Mouse (Mus musculus): ENCODE measurements around the gene Slc12a6. TPM values are rescaled to one million over a fixed set of nuclear protein-coding genes. Genes with fewer than 3 reads are reported as not detected.
A peak's percentile ranks its signal among the peaks of the same experiment; 100 is the strongest.

Gene Slc12a6
- polyA plus RNA-seq, 1 experiment from 2014 or later, result 7.0 TPM

DNA sequence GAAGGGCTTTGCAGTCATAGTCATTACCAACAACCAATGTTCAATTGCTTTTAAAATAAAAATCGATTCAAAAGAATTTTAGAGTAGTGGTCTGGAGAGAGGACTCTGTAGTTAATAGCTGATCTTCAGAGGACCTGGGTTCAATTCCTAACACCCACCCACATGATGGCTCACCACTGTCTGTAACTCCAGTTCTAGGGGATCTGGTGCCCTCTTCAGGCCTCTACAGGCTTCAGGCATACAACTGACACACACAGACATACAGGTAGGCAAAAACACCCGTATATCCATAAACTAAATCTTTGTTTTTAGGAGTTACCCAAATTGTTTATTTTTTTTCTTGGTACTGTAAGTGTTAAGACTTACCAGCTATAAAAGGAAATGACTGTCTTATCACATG lies 74.1 kb downstream of the Slc12a6 start:
- Histone ChIP-seq H3K36me3 (peaks cover 60% of the 10 kb centered on the region), H3K27ac (no peak overlapping the region), H3K4me1 (no peaks in the 10 kb centered on the region), H3K27me3 (replicated peaks) (no peaks in the 10 kb centered on the region), H3K4me3 (no peak overlapping the region), H3K4me2 (no peak overlapping the region), H3K9ac (no peak overlapping the region), H3K9me3 (replicated peaks) (no peaks in the 10 kb centered on the region)
- ATAC-seq, result no peak
- 78% methylated on average over 2 of the region's 2 CpGs for WGBS (ENCODE audit: insufficient replicate concordance)

DNA sequence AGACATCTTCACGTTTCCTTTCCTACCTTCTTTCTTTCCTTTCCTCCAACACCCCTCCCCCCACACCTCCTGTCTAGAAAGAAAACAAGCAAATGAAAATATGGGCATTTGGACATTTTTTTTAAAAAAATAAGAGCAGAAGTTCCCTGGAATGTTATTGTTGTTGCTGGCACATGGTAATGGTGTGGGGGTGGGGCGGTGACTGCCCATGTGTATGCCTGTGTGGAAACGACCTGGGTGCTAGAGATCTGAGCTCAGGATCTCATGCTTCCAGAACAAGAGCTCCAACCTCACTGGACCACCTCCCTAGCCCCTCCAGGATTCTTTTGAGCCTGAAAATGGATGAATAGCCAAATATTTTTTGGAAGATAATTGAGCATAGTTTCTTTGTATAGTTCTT lies 75.5 kb downstream of the Slc12a6 start:
- no peaks in the 10 kb centered on the region for H3K27me3 ChIP-seq (replicated peaks)
- H3K9ac ChIP-seq, result no peak overlapping the region
- 78% methylated on average over 3 of the region's 3 CpGs for WGBS (ENCODE audit: insufficient replicate concordance)
- no peaks in the 10 kb centered on the region for H3K9me3 ChIP-seq (replicated peaks)
- no peak overlapping the region for H3K4me2 ChIP-seq
- H3K36me3 ChIP-seq, result peaks cover 58% of the 10 kb centered on the region
- no peak for ATAC-seq
- H3K27ac ChIP-seq, result no peak overlapping the region
- H3K4me1 ChIP-seq, result no peaks in the 10 kb centered on the region
- no peak overlapping the region for H3K4me3 ChIP-seq

DNA sequence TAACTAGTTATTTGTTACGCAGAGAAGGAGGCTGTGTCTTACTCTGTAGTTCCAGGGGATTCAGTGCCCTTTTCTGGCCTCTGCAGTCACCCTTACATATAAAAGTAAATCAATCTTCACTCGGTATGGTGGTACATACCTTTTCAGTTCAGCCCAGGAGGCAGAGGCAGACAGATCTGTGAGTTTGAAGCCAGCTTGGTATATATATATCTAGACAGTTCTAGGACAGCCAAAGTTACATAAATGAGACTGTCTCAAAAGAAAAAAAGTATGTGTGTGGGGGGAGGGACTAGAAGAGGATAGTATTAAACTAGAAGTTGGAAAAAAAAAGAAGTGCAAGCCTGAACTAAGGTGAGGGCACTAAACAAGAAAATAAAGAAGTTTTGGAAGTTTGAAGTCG lies 82.6 kb downstream of the Slc12a6 start:
- ATAC-seq, result no peak
- no peaks in the 10 kb centered on the region for H3K27me3 ChIP-seq (replicated peaks)
- H3K4me1 ChIP-seq, result no peaks in the 10 kb centered on the region
- H3K4me2 ChIP-seq, result no peak overlapping the region
- no peak overlapping the region for H3K4me3 ChIP-seq
- 76% methylated on average over 3 of the region's 3 CpGs for WGBS (ENCODE audit: insufficient replicate concordance)
- H3K9me3 ChIP-seq (replicated peaks), result no peaks in the 10 kb centered on the region
- no peak overlapping the region for H3K9ac ChIP-seq
- H3K36me3 ChIP-seq, result peaks cover 62% of the 10 kb centered on the region
- no peak overlapping the region for H3K27ac ChIP-seq

DNA sequence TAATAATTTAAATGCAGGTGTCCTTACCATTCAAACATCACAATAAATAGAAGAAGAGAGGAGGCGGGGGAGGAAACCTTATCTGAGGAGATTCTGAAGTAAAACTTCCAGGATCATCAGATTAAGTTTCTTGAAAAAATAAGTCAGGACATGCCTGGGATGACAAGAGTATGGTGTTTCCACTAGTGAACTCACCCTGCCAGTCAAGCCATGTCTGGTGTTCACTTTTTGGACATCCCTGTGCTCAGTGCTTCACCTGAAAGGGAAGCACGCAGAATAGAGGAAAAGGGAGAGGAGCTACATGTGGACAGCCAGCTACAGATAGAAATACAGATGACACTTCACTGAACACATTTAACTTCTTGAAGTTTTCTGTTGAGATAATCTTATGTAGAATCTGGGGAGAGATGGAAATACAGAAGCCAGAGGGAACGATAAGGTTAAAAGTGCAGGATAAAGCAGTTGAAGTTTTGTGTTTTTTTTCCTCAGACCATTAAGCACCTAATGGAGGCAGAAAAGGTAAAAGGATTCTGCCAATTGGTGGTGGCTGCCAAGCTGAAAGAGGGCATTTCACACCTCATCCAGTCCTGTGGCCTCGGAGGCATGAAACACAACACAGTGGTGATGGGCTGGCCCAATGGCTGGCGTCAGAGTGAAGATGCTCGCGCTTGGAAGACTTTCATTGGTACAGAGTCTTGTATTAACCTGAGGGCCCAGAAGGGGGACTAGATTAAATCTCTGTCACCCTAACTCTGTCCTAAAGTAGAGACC lies 88.2 kb downstream of the Slc12a6 start:
- Histone ChIP-seq H3K36me3 (peaks cover 77% of the 10 kb centered on the region), H3K9ac (no peak overlapping the region), H3K9me3 (replicated peaks) (no peaks in the 10 kb centered on the region), H3K4me1 (no peaks in the 10 kb centered on the region), H3K4me2 (no peak overlapping the region), H3K27ac (no peak overlapping the region), H3K4me3 (no peak overlapping the region), H3K27me3 (replicated peaks) (no peaks in the 10 kb centered on the region)
- ATAC-seq, result no peak
- WGBS (ENCODE audit: insufficient replicate concordance), result 82% methylated on average over 7 of the region's 7 CpGs

DNA sequence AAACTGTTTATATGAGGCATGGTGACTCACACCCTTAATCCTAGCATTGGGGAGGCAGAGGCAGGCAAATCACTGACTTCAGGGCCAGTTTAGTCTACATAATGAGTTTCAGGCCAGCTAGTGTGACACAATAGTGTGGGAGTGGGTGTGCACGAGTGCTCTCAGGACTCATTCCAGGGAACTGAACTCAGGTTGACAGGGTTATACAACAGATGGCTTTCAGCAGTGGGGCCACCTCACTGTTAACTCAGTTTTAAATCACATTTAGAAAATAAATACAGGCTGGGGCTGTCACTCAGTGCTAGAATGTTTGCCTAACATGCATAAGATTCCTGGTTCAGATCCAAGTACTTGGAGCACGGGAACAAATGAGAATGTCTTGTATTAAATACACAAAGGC lies 94.0 kb downstream of the Slc12a6 start:
- H3K4me3 ChIP-seq, result no peak overlapping the region
- no peaks in the 10 kb centered on the region for H3K9me3 ChIP-seq (replicated peaks)
- H3K27ac ChIP-seq, result no peak overlapping the region
- no peak overlapping the region for H3K9ac ChIP-seq
- peaks cover 88% of the 10 kb centered on the region for H3K36me3 ChIP-seq
- no peak for ATAC-seq
- H3K27me3 ChIP-seq (replicated peaks), result no peaks in the 10 kb centered on the region
- no peak overlapping the region for H3K4me2 ChIP-seq
- WGBS (ENCODE audit: insufficient replicate concordance), result 80% methylated on average over 2 of the region's 2 CpGs
- H3K4me1 ChIP-seq, result no peaks in the 10 kb centered on the region

DNA sequence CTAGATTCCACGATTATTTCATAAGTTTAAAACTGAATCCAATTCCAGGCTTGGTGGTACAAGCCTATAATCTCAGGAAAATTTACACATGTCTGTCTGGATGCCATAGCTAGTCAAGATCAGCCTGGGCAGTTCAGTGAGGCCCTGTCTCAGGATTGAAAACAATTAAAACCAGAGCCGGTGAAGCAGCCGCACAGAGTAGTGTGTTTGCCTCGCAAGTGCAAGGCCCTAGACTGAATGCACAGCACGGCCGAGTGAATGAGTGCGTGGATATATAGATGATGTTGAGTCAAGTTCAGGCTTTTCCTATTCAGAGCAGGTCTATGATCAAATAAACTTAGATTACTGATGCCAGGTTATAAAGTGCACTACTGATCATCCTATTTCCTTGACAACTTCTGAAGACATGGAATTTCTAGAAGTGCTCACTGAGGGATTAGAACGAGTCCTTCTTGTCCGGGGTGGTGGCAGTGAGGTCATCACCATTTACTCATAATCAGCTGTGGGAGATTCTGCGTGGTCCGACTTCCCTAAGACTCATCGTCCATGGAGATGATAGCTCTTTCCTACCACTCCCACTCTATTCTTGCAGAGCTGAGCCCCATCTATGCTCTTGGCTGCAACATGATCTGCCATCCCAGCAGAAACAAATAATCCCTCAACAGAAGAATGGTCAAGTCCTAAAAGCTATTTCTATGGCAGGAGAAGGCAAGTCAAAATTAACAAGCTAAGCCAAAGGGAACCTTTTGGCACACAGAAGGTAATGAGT lies 94.6 kb downstream of the Slc12a6 start:
- Histone ChIP-seq H3K9me3 (replicated peaks) (no peaks in the 10 kb centered on the region), H3K36me3 (peaks cover 94% of the 10 kb centered on the region)
- 87% methylated on average over 12 of the region's 12 CpGs for WGBS (ENCODE audit: insufficient replicate concordance)

DNA sequence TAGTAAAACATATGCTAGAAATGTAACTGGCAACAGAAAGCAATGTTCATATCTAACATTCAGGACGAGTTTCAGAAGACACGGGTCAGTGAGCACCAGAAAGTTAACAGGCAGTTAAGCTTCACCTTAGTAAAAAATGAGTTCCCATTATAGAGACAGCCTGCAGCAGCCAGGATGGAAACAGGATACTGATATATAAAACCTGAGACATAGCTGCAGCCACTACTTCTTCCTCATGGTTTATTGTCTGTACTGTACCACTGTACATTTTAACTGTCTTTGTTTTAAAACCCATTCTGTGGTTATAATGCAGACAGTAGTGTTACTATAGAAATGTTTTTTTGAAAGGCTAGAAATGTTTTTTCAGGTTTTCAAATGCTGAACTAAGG lies 95.2 kb downstream of the Slc12a6 start:
- Histone ChIP-seq H3K27me3 (replicated peaks) (no peaks in the 10 kb centered on the region), H3K27ac (no peak overlapping the region), H3K4me2 (no peak overlapping the region), H3K9ac (no peak overlapping the region), H3K4me3 (no peak overlapping the region), H3K4me1 (no peaks in the 10 kb centered on the region), H3K9me3 (replicated peaks) (no peaks in the 10 kb centered on the region), H3K36me3 (peaks cover 94% of the 10 kb centered on the region)
- WGBS (ENCODE audit: insufficient replicate concordance), result 68% methylated on average over 2 of the region's 2 CpGs
- ATAC-seq, result no peak

More for the DNA sequence above, 94.6 kb downstream of the Slc12a6 start:
- H3K9ac ChIP-seq, result no peak overlapping the region
- no peak for ATAC-seq
- H3K4me1 ChIP-seq, result no peaks in the 10 kb centered on the region
- no peaks in the 10 kb centered on the region for H3K27me3 ChIP-seq (replicated peaks)
- no peak overlapping the region for H3K4me2 ChIP-seq
- H3K27ac ChIP-seq, result no peak overlapping the region
- no peak overlapping the region for H3K4me3 ChIP-seq

DNA sequence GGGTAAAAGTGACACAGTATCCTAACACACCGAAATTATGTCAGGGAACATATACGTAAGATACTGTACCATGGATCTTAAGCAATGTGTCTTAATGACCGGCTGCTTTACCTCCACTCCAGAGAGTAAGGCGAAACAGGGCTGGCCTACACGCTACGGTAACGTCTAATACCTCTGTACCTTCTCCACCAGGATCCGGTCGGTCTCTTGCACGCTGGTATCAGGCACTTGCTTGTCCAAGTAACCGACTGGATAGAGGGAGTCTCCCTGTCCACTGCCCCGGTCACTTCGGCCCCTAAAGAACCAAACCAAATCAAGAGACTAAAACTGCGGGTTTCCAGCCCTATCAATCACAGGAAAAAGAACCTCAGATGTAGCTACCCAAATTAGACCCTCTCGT lies 101.6 kb downstream of the Slc12a6 start:
- peak overlapping the region; percentile 88; the same call in 1 of the 2 replicates for H3K27ac ChIP-seq
- H3K36me3 ChIP-seq, result peaks cover 29% of the 10 kb centered on the region
- 15% methylated on average over 15 of the region's 15 CpGs for WGBS (ENCODE audit: insufficient replicate concordance)
- H3K9me3 ChIP-seq (replicated peaks), result no peaks in the 10 kb centered on the region
- peak overlapping the region; percentile 94 for H3K4me3 ChIP-seq
- no peaks in the 10 kb centered on the region for H3K27me3 ChIP-seq (replicated peaks)
- H3K4me2 ChIP-seq, result peak overlapping the region; percentile 88
- H3K4me1 ChIP-seq, result peaks cover 23% of the 10 kb centered on the region
- peak; percentile 63 for ATAC-seq
- H3K9ac ChIP-seq, result peak overlapping the region; percentile 85

DNA sequence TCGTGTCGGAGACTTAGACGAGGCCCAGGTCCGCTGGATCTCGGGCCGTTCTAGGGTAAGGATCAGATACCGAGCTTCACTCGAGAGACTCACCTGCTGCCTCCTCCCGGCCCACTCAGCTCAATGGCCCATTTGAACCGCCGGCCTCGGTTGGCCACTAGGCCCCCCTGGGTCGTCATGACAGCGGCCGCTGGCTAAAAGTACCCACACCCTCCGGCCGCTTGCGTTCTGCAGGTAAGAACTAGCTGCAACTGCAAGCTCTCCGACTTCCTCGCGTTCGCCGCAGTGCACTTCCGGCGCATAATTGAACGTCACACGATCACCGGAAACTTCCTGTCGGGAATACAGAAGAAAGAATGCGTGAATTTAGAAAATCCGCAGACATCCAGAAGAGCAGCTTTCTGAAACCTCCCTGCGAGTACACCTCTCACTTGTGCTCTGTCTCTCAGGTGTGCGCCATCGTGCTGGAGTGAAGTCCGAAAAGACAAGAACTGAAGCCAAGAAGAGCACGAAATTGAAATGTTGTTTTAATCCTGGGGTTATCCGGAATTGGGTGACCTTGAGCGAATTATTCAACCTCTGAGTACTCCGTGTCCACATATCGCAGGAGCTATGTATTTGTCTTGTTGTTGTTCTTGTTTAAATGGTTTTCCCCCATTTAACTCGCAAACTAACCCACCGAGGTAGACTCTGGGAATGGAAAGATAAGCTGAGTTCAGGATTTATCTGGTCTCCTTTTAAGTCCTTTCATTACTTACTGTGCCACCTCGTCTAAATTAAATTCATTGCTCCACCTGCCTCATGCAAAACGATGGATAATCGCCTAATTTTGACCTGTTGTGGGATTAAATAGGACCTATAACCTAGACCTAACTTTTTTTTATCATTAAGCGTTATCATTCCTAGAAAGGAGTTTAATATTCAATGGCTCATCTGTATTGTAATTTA lies 102.4 kb downstream of the Slc12a6 start, which contains the start of gene Emc4:
TSS of gene Emc4 (minus strand) at position 302 of the 948 bp plus-strand sequence.
- 2% methylated on average over 46 of the region's 46 CpGs for WGBS (ENCODE audit: insufficient replicate concordance)
- peak within 1 kb of the TSS; percentile 88 for H3K4me2 ChIP-seq
- peak within 1 kb of the TSS; percentile 85 for H3K9ac ChIP-seq
- H3K27me3 ChIP-seq (replicated peaks), result no peaks in the 10 kb centered on the region
- H3K36me3 ChIP-seq, result peaks cover 23% of the 10 kb centered on the region
- H3K4me1 ChIP-seq, result peaks cover 23% of the 10 kb centered on the region
- H3K27ac ChIP-seq, result peak within 1 kb of the TSS; percentile 88
- H3K9me3 ChIP-seq (replicated peaks), result no peaks in the 10 kb centered on the region
- peak; percentile 82 for ATAC-seq
- peak within 1 kb of the TSS; percentile 94 for H3K4me3 ChIP-seq

DNA sequence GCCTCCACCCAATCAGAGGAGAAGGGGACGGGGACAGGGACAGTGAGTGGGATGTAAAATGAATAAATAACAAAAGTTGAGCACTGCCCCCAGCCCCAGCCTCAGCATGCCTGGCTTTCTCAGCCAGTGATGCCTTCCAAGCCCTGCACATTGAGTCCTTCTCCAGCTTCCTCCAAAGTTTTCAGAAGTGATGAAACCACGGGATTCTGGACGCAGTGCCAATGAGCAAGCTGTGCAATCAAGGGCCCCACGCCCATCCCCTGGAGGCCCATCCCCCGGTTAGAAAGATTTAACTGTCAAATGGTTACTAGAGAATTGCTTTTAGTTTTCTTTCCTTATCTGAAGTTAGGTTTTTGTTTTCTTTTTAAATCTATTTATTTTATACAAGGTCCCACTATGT lies 104.3 kb downstream of the Slc12a6 start:
- Histone ChIP-seq H3K27ac (no peak overlapping the region), H3K9ac (no peak overlapping the region; the same call in 1 of the 2 replicates), H3K4me3 (no peak overlapping the region), H3K27me3 (replicated peaks) (no peaks in the 10 kb centered on the region), H3K4me1 (peaks cover 29% of the 10 kb centered on the region), H3K36me3 (peaks cover 4% of the 10 kb centered on the region), H3K9me3 (replicated peaks) (no peaks in the 10 kb centered on the region), H3K4me2 (no peak overlapping the region)
- 47% methylated on average over 5 of the region's 5 CpGs for WGBS (ENCODE audit: insufficient replicate concordance)
- ATAC-seq, result no peak

DNA sequence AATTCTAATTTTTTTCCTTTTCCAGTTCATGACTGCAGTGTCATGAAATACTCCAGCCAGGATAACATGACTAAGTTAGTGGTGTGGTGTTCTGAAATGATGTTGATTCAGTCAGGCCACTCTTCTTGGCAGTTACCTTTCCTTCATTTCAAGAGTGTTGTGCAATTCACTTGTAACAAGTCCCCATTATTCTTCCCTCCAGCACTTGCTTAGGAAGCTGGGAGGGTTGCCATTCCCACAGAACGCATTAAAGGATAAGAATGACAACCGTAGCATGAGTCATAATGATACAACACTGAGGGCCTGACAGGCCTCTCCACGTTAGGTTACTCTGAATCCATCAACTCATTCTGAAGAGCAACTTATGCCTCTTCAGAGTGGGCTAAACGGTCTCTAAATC lies 107.5 kb downstream of the Slc12a6 start:
- Histone ChIP-seq H3K9me3 (replicated peaks) (no peaks in the 10 kb centered on the region), H3K4me1 (peaks cover 16% of the 10 kb centered on the region), H3K4me2 (no peak overlapping the region), H3K36me3 (no peaks in the 10 kb centered on the region), H3K27ac (no peak overlapping the region), H3K9ac (no peak overlapping the region), H3K27me3 (replicated peaks) (no peaks in the 10 kb centered on the region), H3K4me3 (no peak overlapping the region)
- no peak for ATAC-seq
- WGBS (ENCODE audit: insufficient replicate concordance), result 53% methylated on average over 4 of the region's 4 CpGs
